Mouse (Mus musculus) urinary bladder, adult 2 months (tissue): ENCODE measurements at regions not wholly inside any gene's neighbourhood (a gene's known extent, or its start where the extent isn't known, plus 50 kb on each side); places are given as distances from the start of the nearest gene placed in this dataset.
A peak's percentile ranks its signal among the peaks of the same experiment; 100 is the strongest.

ENCODE experiments used
- DNase-seq: peaks from one replicate; pipeline ENCODE4 v3.0.0; 2022; ENCODE audit warnings: low spot score

DNA sequence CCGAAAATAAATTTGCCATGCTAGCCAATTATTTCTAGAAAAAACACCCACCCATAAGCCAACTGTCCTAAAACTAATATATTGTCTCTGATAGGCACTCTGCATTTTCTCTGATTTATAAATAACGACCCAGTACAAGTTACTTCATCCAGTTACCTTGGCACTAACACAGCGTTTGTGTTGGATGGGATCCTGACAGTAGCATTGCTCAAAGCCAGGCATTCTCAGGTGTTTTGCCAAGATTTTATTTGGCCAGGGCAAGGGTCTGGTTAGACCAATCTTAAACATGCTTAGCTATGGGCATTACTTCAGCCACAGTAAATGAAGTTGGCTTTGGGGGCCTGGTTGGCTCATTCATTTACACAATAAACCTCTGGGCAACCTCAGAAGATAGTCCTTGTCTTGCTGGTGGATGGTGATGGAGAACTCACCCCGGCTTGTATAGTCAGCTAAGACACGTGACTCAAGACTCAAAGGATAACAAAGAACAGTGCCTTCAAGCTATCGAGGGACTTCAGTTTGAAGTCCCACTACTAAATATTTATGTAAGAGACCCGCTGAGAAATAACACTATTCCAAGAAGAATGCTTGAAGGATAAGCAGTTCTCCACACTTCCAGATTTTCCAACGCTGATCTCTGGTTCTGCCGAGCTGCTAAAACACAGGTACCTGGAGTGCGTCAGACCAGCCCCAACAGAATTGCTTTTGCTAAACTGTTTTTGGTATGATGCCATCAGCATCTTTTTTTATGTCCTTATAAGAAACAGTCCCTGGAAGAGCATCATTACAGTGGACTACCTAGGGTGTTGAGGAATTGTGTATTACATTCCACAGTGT is 125.0 kb upstream of the Pkdcc start:
- DNase-seq = no peak

DNA sequence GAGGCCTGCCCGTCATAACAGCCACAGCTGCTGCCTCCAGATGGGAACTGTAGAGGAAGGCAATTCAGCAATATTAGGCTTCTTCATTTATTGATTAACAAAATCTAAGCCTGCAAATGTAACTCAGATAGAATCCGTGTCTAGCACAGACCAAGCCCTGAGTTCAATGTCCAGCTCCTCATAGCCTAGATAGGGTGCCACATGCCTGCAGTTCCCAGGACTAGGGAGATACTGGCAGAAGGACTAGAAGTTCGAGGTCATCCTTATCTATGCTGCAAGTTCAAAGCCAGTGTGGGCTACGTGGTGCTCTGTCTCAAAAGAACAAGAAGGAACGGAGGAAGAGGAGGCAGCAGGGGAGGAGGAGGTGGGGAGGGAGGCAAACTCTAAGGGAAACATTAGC is 121.2 kb upstream of the Pkdcc start:
- DNase-seq = no peak

DNA sequence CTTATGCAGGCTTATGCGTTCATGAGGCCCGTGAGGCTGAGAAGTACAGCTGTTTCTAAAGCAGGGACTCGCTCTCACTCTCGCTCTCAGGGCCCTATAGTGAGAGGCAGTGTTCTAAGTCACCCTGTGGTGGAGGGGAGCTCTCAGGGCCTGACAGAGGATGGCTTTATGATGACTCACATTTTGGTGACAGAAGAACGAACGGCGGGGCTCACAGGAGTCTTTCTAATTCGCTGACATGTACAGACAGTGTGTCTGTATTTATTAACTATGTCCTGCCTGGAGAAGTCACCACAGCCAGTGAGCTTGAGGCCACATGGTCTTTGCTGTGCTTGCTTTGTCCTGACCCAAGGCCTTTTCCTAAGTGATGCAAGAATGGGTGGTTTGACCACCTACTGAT is 118.6 kb upstream of the Pkdcc start:
- DNase-seq = no peak

- DNase-seq = no peak
Measured at GRCm38 (mm10) chr17:83097998-83098397, 117.1 kb upstream of the Pkdcc start.

DNA sequence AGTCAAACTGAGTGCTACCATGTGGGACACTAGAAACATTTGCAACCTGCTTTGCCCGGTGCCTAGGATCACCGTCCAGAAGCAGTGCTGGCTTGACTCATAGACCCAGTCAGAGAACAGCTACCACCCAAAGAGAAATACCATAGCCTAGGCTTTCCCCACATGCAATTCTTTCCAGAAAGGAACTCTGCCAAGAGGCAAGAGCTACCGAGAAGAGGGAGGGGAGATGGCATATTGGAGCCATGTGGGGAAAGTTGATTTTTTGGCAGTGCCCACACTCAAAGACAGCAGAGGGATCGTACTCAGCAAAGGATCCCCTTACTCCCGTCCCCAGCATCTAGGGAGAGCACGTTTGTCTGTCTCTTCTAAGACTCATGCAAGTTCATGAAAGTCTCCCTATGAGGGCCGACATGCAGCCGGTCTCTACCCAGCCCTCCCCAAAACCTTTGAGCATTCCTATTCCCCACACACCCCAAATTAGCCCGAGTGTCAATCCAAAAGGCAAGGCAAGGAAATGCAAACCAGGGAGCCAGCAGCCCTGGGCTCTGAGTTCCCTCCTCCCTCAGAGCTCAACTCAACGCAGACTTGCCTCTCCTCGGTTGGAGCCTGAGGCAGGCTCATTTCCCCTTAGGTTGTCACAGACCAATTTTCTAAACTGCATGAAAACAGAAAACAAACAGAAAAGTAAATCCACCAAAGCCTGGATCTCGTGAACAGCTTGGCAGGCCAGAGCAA is 116.2 kb upstream of the Pkdcc start:
- DNase-seq = no peak

GRCm38 (mm10) chr17:83101035-83101434 is 114.1 kb upstream of the Pkdcc start:
- no peak for DNase-seq

- DNase-seq = no peak
Measured at GRCm38 (mm10) chr17:83101756-83102155, 113.3 kb upstream of the Pkdcc start.

- DNase-seq = no peak
Measured at GRCm38 (mm10) chr17:83102675-83103412, 112.2 kb upstream of the Pkdcc start.

GRCm38 (mm10) chr17:83108151-83108550 is 106.9 kb upstream of the Pkdcc start:
- no peak for DNase-seq

- DNase-seq = no peak
Measured at GRCm38 (mm10) chr17:83109792-83110440, 105.2 kb upstream of the Pkdcc start.

DNA sequence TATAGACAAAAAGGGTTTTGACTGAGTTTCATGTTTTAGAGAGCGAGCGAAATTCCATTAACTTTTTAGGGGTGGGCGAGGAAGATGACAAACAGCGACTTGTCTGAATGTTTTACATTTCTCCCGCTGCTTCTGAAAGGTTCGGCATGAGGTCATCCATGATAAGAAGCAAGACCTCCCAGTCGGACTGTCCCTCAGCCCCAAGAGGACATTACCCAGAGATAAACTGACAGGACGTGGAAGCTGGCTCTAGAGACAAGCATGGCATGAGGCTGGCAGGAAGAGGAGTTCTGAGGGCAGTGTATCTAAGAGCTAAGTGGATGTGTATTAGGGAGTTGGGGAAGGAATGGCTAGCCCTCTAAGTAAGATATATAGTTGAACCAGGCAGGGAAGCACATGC is 104.5 kb upstream of the Pkdcc start:
- no peak for DNase-seq

- DNase-seq = no peak
Measured at GRCm38 (mm10) chr17:83115146-83115545, 99.9 kb upstream of the Pkdcc start.

GRCm38 (mm10) chr17:83115832-83116480 is 99.1 kb upstream of the Pkdcc start:
- DNase-seq = no peak

- no peak for DNase-seq
Measured at GRCm38 (mm10) chr17:83120665-83121232, 94.3 kb upstream of the Pkdcc start.

- DNase-seq = peak; percentile 28
Measured at GRCm38 (mm10) chr17:83122525-83123280, 92.4 kb upstream of the Pkdcc start.

DNA sequence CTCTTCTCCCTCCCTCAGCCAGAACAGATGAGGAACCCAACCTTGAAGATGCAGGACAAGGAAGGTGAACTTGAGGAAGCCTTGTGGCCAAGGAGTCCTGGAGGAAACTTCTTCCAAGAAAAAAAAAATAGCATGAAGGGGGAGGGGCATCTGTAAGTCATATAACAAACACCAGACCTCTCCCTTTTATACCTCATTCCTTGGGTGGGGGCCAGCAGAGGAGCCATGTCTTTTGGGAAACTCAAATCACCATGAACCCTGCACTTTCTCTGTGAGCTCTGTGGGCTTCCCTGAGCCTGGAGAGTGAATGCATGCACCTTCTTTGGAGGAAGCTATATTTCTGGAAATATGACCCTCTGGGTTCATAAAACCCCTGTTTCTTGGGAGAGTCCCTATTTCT is 90.0 kb upstream of the Pkdcc start:
- DNase-seq = no peak

DNA sequence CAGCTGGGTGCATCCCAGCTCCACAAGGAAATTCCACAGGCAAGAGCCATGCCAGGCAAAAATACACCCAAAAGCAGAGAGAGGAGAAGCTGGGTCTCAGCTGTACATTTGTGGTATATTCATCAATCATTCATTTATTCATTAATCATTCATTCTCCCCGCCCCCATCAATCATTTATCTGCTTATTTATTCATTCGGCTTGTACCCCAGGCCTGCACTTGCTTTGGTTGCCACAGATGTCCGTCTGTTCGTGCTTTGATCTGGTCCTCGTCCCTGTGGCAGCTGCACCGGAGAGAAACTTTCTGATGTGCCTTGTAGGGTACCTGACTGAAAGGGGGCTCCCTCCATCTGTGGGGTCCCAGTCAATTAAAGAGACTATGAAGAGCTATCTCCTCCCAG is 87.2 kb upstream of the Pkdcc start:
- DNase-seq = no peak

- DNase-seq = no peak
Measured at GRCm38 (mm10) chr17:83128843-83129544, 86.1 kb upstream of the Pkdcc start.

- no peak for DNase-seq
Measured at GRCm38 (mm10) chr17:83129658-83130057, 85.4 kb upstream of the Pkdcc start.

DNA sequence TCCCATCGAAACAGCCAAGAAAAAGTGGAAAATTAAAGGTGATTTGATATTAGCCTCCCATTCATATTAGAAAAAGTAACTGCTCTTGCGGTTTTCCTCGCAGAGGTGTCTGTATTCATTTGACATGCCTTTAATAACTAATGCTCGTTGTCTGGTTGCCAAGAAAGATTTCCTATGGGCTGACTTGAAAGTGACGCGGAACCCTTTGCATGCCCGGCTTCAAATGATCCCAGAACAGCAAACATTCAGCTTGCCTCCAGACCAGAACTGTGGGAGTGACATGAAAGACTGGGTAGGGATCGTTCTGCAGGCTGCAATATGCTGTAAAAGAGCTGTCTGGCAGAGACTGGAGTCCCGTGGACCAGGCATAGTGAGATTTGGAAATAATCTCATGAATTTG is 81.9 kb upstream of the Pkdcc start:
- DNase-seq = no peak
